Mouse (Mus musculus): Measurements from ENCODE around the gene Lce1l.
"Not testable (repeated sequence)": the region's sequence is repeated elsewhere in the genome, so short reads cannot be mapped to it uniquely, and the experiment has no call there.

The Lce1l gene

DNA sequence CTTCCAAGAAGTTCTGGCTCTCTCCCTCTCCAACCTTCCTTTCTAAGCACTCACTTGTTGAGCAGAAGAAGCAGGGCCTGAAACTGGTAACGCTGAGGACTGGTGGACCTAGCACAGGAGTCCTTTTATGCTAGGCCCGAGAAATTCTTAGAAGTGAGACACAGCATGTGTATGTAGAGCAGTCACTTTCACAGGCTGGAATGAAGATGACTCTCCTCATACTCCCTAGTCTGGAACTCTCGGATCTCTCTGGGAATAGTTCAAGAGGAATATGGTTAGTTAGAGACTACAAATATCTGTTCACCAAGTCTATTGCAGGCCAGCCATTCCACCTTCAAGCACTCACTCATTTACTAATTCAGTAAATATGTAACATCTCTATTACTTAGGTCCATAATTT is at the start of gene Lce1l:
Gene Lce1l, minus strand, starts transcription at position 101 of the 400 bp plus-strand sequence.
- no peak for DNase-seq (ENCODE audit: extremely low read depth, low read depth)

DNA sequence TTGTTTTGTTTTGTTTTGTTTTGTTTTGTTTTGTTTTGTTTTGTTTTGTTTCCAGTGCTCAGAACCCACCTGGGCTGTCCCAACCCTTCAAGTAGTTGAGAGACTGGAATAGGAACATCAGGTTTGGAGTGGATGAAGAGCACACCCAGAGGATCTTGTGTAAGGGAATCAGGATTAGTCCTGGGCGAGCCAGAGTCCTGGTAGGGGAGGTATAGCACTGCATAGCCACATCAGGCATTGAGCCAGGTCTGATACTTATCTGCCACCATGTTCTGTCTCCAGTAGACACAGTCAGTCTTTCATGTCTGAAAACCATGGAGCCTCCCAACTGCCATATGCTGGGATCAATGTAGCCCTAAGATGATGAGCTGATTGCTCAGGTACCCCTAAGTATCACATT is 43.4 kb upstream of the Lce1l start:
- DNase-seq (ENCODE audit: extremely low read depth, low read depth): no peak

DNA sequence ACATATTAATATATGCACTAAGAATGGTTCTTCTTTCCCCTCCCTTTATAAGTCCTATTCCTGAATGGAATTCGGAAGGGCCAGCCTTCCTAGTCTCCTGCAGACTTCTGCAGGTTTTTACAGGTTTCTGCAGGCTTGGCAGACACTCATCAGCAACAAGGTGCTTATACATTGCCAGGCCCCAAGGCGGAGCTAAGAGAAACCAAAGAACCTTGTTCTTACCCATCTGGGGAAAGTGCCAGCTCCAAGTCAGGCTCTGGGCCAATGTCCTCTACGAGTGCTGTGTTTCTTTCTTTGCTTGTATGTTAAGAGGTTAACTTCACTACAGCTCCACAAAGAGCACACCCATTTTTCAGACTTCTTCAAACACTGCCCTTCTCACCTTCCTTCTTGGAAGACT is 43.0 kb upstream of the Lce1l start:
- no peak for DNase-seq (ENCODE audit: extremely low read depth, low read depth)

DNA sequence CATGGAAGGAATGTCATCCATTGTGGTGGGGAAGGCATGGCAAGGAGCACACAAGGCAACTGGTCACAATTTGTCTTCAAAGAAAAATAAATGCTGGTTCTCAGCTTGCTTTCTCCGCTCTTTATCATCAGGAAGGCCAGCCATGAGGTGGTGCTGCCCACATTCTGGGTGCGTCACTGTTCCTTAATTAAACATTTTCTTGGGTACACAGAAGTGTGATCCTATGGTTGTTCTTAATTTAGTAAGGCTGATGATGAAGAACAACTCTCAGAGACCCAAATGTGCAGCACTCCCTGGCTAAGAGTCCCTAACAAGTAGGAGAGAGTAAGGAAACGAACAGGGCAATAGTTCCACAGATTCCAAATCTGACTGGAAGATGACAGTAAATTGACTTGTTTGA is 23.1 kb upstream of the Lce1l start:
- no peak for DNase-seq (ENCODE audit: extremely low read depth, low read depth)

DNA sequence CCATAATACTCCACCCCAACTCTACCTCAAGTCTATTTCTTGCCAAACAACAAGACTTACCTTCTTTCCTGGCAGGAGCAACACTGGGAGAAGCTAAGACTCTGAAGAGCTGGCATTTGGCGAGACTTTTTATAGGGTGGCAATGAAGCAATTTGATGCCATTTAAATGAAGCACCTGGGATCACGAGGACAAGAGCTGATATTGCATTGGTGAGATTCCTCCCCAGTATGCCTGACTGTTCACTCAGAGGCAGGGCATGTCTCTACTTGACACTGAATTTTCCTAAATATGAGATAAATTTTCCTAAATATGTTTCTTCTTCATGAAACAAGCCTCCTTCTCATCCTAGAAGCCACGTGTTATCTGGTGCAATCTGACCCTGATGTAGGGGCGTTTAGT is 19.0 kb upstream of the Lce1l start, which contains the start of gene 2310050C09Rik:
Gene 2310050C09Rik, minus strand, starts transcription at position 101 of the 400 bp plus-strand sequence.
- DNase-seq (ENCODE audit: extremely low read depth, low read depth): no peak

- no peak for DNase-seq (ENCODE audit: extremely low read depth, low read depth)
Observed at GRCm38 (mm10) chr3:92827108-92827507, 24.0 kb downstream of the Lce1l start, which contains the start of gene Kprp. Gene Kprp (minus strand): TSS chr3:92827247.

GRCm38 (mm10) chr3:92825808-92826207 is 25.3 kb downstream of the Lce1l start:
- no peak for DNase-seq (ENCODE audit: extremely low read depth, low read depth)

GRCm38 (mm10) chr3:92816036-92816435 is 35.0 kb downstream of the Lce1l start:
- DNase-seq (ENCODE audit: extremely low read depth, low read depth): not testable (repeated sequence)

- no peak for DNase-seq (ENCODE audit: extremely low read depth, low read depth)
Observed at GRCm38 (mm10) chr3:92815581-92815980, 35.5 kb downstream of the Lce1l start.

DNA sequence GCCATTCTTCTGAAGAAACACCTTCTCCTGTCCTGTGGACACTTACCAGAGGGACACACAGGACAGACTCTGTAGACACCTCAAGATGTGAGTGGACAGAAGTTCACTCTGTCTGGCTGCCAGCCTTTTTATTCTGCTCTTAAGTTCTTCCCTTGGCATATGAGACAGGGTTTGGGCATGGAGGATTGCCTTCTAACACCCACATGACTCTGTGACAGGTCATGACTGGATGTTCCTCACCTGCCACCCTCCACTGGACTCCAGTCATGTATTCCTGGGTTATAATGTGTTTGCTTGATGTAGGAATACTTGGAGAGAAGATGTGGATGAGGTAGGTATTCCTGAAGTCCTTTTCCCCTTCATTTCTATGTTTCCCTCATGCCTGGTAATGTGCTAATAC is 43.3 kb downstream of the Lce1l start, which contains the start of gene Lce1k:
Gene Lce1k, minus strand, starts transcription at position 101 of the 400 bp plus-strand sequence.
- DNase-seq (ENCODE audit: extremely low read depth, low read depth): no peak
